Mouse (Mus musculus): ENCODE data around the gene Hspa4.
A peak's percentile ranks its signal among the peaks of the same experiment; 100 is the strongest.
"Not testable (repeated sequence)": the region's sequence is repeated elsewhere in the genome, so short reads cannot be mapped to it uniquely, and the experiment has no call there.

Gene Hspa4

DNA sequence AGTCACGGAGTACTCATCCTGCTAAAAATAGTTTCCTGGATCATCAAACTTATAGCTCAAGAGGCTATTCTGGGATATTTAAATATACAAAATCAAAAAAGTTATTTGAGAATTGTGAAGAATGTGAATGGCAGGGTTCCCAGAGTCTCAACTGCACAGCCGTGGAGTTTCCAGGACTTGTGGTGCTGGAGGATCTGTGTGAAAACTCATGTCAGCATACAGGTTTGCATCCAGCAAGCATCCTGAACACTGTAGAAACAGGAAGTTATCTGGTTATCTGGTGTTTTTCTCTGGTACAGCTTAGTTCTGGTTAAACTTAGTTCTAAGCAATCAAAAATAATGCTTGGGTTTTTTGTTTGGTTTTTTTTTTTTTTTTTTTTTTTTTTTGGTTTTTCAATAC, 6.7 kb upstream of the Hspa4 start:
- no peak for DNase-seq

GRCm38 (mm10) chr11:53304044-53304840, 4.0 kb upstream of the Hspa4 start:
- DNase-seq: no peak

DNA sequence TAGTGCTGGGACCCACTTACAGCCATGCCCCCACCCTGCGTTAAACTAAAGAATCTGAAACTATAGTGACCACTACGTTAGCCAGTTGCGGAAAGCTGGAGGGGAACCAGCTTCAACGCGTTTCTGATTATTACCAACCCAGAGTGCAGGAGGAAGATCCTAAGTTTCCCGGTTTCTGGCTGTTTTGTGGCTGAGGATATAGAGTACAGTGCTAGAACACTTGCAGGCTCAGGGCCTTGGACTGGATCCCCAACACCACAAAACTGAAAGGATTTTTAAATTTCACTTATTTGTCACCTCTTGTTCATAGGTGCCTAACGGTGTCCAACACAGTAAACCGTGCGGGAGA, 884 bp upstream of the Hspa4 start:
- DNase-seq: no peak

DNA sequence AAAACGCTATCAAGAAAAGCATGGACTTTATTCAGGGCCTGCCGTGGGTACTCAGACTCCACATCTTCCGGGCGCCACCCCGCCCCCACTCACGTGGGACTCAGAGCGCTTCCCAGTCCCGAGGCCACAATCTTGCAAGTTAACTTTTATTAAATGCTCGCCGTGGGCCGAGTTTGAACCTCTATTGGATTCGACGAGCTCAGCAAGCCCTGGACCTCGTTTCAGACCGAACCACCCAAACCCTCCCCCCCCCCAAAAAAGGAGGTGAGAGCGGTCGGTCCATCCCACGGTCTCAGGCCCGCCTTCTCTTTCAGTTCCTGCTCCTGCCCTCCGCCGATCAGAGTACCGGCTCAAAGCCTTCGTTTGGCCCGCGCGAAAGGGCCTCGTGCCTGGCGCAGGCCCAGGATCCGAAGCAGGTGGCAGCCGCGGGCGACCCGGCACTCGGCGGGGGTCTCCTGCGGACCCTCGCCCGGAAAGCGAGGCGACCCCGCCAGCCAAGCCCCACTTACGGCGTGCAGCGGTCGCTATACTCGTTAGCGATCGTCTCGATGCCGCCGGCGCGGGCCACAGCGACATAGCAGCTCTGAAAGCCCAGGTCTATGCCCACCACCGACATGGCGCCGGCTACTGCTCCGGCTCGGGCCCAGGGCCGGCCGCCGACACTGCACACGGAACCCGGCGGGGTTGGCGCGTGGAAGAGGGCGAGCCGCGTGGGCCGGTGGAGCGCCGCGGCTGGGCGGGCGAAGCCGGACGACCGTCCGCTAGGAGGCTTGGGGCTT, 517 bp downstream of the Hspa4 start:
- peak; percentile 88 to 90 for DNase-seq

DNA sequence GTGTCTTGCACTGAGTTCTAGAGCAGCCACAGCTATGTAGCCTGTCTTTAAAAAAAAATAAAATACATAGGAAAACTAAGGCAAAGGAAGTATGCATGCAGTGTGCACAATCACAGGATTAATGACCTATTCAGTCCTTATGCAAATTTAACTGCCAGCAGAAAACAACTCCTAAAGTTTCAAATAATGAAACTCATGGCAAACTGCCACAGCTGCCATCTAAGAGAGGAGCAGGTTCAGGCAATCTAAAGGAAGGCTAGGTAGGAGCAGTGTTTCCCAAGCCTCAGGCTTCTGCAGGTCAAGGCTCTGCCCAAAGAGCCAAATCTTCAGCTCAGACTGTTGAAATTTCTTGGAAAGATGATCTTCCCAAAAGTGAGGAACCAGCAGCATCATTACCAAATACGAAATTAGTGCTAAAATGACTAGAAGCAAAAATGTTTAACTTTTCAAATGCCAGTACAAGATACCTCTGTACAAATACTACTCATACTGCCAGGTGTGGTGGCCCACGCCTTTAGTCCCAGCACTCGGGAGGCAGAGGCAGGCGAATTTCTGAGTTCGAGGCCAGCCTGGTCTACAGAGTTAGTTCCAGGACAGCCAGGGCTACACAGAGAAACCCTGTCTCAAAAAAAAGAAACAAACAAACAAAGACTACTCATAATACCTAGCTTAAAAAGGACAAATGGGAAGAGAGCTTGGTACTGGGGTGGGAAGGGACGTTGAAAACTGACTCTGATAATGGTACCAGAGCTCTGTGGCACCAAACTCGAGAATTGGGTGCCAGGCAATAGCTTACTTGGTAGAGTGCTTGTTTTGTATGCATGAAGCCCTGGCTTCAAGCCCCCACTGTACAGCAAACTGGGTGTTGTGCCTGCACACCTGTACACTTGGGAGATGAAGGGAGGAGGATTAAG, 2.1 kb downstream of the Hspa4 start:
- DNase-seq: peak in 1 of 2 experiments; percentile 55

- DNase-seq: no peak
Measured at GRCm38 (mm10) chr11:53296880-53297279, 3.4 kb downstream of the Hspa4 start.

GRCm38 (mm10) chr11:53294441-53294840, 5.8 kb downstream of the Hspa4 start:
- DNase-seq: no peak

- DNase-seq: no peak
Measured at GRCm38 (mm10) chr11:53290871-53291270, 9.4 kb downstream of the Hspa4 start.

GRCm38 (mm10) chr11:53290187-53290586, 10.1 kb downstream of the Hspa4 start:
- not testable (repeated sequence) for DNase-seq

- no peak for DNase-seq
Measured at GRCm38 (mm10) chr11:53285885-53286284, 14.4 kb downstream of the Hspa4 start.

DNA sequence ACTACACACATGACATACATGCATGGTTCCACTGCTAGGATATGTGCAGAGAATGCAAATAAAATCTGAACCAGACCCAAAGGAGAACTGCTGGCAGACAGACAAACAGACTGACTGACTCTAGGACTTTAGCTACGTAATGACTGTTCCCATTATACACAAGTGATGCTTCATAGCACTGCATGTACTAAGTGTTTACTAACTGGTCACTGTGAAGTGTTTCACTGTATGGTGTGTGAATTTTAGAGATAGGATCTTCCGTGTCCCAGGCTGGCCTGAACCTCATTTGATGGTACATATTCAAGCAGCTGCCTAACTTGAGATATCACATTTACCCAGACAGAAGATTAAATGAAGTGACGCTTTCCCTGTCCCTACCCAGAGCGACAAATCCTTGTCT, 21.8 kb downstream of the Hspa4 start:
- no peak for DNase-seq

DNA sequence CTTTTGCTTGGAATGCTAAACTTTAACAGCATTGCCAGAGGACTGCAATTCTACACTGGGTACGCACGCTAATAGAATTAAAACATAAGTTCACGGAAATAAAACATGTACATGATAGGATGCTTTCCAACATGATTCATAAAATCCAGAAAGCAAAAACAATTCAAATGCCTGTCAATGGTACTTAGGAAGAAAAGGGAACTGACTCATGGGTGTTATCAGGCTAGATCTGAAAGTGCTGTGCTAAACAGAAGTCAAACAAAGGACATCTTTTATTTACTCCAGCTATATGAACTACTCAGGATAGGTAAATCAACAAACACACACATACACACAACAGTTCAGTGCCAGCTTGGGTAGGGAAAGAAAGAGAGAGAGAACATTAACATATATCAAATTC, 24.9 kb downstream of the Hspa4 start:
- DNase-seq: no peak

DNA sequence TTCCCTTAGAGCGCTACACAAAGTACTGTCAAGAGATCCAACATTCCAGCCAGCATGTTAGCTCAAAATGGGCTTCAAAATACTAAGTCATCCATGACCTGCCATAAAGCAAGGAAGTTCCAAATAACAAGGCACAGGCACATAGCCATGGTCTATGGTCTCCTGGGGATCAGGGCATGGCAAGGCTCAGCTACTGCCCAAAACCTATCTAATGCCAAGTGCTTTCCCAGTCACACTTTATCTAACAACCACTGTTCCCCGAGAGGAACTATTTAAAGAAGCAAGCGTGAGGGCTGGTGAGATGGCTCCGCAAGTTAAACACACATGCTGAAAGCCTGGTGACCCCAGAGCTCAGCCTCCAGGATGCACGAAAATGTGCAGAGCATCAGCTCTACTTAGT, 26.9 kb downstream of the Hspa4 start:
- DNase-seq: no peak

- DNase-seq: no peak
Measured at GRCm38 (mm10) chr11:53269596-53269995, 30.7 kb downstream of the Hspa4 start.

DNA sequence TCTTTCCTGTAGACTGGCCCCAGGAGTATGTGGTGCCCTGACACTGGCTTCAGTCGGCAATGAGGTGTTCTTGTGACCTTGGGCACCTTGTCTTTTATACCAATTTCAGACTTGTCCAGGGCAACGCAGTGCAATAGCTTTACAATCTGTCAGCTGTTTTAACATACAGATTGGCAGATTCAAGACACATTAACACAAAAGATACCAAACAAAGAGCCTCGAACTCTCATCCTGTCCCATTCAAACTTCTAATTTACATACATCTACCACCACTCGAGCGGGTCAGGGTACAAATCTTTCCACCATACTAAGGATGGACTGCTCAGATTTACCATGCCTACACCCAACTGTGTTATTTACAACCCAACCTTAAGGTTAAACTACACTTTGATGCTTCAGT, 39.7 kb downstream of the Hspa4 start:
- no peak for DNase-seq

- DNase-seq: no peak
Measured at GRCm38 (mm10) chr11:53260056-53260455, 40.2 kb downstream of the Hspa4 start.

DNA sequence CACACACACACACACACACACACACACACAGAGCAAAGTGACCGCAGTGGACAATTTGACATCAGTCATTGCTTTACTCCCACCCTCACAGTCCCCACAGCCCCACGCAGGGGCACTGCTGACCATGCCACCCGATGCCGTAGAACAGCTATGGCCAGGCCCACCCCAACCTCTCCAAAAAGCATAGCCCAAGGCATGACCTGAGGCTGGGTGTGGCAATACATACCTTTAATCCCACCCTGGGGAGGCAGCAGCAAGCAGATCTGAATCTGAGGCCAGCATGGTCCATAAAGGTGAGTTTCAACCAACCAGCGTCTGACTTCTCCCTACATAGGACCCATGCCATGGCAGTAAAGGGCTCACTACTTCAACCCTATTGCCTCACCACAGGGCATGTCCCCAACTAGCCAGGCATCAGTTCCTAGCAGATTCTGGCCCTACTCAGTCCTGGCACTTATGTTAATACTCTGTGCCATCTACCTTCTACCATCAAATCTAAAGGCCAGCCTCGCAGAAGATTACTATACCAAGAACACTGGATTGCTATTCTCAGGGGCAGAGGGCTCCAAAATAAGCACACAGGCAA, 41.1 kb downstream of the Hspa4 start:
- DNase-seq: no peak

- no peak for DNase-seq
Measured at GRCm38 (mm10) chr11:53256914-53257313, 43.3 kb downstream of the Hspa4 start.

DNA sequence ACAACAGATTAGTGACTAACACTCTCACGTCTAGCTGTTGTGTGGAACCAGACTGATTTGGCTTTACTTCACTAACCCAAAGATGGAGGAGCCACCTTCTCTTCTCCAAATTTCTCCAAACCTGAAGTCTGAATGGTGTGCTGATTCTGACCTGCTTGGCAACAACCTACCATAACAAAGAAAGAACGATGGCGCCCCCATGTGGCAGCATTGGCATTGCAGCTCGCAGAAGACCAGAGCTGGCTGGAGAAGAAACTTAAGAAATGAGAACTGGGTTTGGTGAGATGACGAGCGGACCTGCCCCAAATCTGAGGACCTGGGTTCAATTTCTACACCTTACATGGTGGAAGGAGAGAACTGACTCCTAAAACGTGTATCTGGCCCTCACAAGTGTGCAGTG, 45.3 kb downstream of the Hspa4 start:
- peak; percentile 66 to 86 for DNase-seq

DNA sequence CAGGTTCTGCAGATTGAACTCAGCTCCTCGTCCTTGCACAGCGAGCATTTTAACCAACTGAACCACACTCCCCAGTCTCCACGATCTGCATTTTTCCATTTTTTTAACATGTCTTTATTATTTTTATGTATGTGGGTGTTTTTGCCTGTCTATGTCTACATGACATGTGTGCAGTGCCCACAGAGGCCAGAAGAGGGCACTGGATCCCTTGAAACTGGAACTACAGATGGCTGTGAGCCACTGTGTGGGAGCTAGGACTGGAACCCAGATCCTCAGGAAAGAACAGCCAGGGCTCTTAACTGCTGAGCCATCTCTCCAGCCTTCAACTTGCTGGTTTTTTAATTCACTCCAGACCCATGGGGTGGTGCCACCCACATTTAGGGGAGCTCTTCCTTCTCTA, 45.8 kb downstream of the Hspa4 start:
- peak in 1 of 2 experiments; percentile 51 for DNase-seq

- DNase-seq: no peak
Measured at GRCm38 (mm10) chr11:53252186-53253119, 47.8 kb downstream of the Hspa4 start.

GRCm38 (mm10) chr11:53250796-53251195, 49.5 kb downstream of the Hspa4 start:
- no peak for DNase-seq
